Mouse (Mus musculus) heart, embryonic 12.5 days (tissue): ENCODE results near the gene Traip. TPM values are rescaled to one million over a fixed set of nuclear protein-coding genes. Genes with fewer than 3 reads are reported as not detected.

Experiments
- ATAC-seq: fragments of 200-750 bp; cut with Nextera tagmentation; 2 replicates; pipeline ENCODE4 v1.8.0; 2017; ENCODE audit warnings: moderate TSS enrichment, moderate library complexity; ENCODE audit not compliant: insufficient number of reproducible peaks, low FRiP score
- H3K27ac ChIP-seq: fragments of 300-500 bp; sonication (generic); 2 replicates; pipeline ENCODE4 v1.5.1; 2016; ENCODE audit warnings: mild to moderate bottlenecking, moderate library complexity; ENCODE audit not compliant: poor library complexity, severe bottlenecking
- H3K27me3 ChIP-seq: fragments of 300-500 bp; sonication (generic); replicated peaks from 2 replicates; pipeline ENCODE4 v1.6.1; 2016; ENCODE audit warnings: mild to moderate bottlenecking, moderate library complexity
- H3K36me3 ChIP-seq: fragments of 300-500 bp; sonication (generic); 2 replicates; pipeline ENCODE4 v1.6.1; 2016; ENCODE audit warnings: mild to moderate bottlenecking, moderate library complexity
- H3K4me1 ChIP-seq: fragments of 300-500 bp; sonication (generic); replicated peaks from 2 replicates; pipeline ENCODE4 v1.6.1; 2016; ENCODE audit warnings: mild to moderate bottlenecking
- H3K4me2 ChIP-seq: fragments of 300-500 bp; sonication (generic); 2 replicates; pipeline ENCODE4 v1.6.1; 2016; ENCODE audit warnings: mild to moderate bottlenecking, moderate library complexity
- H3K4me3 ChIP-seq: fragments of 300-500 bp; sonication (generic); 2 replicates; pipeline ENCODE4 v1.5.1; 2016; ENCODE audit warnings: mild to moderate bottlenecking
- H3K9ac ChIP-seq: fragments of 300-500 bp; sonication (generic); 2 replicates; pipeline ENCODE4 v1.6.1; 2016; ENCODE audit warnings: mild to moderate bottlenecking, moderate library complexity
- H3K9me3 ChIP-seq: fragments of 300-500 bp; sonication (generic); replicated peaks from 2 replicates; pipeline ENCODE4 v1.6.1; 2016; ENCODE audit warnings: mild to moderate bottlenecking, moderate library complexity
- WGBS: fragments of 180-500 bp; shearing (Covaris S2); methylation state at CpG from one replicate; pipeline ENCODE4 v1.1.7; 2016; 5-methylcytosine and 5-hydroxymethylcytosine counted together
- polyA plus RNA-seq: library from polyadenylated mRNA; unstranded; fragments of >200 nt; fragmentation: Nextera tagmentation; extraction: Ambion mirVana; gene quantifications from 2 replicates; pipeline ENCODE4 v1.2.1, GENCODE M21; 2016

The Traip gene
- polyA plus RNA-seq, 1 experiment from 2014 or later: 12.4 TPM

GRCm38 (mm10) chr9:107985131-107986119 lies 35.5 kb downstream of the Traip start, which contains the start of gene Inka1:
Gene Inka1, minus strand, starts transcription at chr9:107985879.
- Histone ChIP-seq H3K27me3 (no peaks in the 10 kb centered on the region), H3K4me2 (peak within 1 kb of the TSS; percentile 78), H3K36me3 (peaks cover 7% of the 10 kb centered on the region), H3K4me1 (peaks cover 50% of the 10 kb centered on the region), H3K9ac (peak within 1 kb of the TSS; percentile 84), H3K4me3 (peak within 1 kb of the TSS; percentile 78), H3K9me3 (no peaks in the 10 kb centered on the region), H3K27ac (peak within 1 kb of the TSS; percentile 100)
- under 1% methylated on average over 58 of the region's 58 CpGs for WGBS
- peak; percentile 79 for ATAC-seq

GRCm38 (mm10) chr9:107986376-107986775 lies 36.4 kb downstream of the Traip start:
- Histone ChIP-seq H3K4me3 (peak overlapping the region; percentile 78), H3K36me3 (peaks cover 7% of the 10 kb centered on the region), H3K27me3 (no peaks in the 10 kb centered on the region), H3K27ac (peak overlapping the region; percentile 100), H3K4me2 (peak overlapping the region; percentile 78), H3K4me1 (peaks cover 41% of the 10 kb centered on the region), H3K9ac (no peak overlapping the region), H3K9me3 (no peaks in the 10 kb centered on the region)
- 4% methylated on average over 18 of the region's 18 CpGs for WGBS
- ATAC-seq: peak; percentile 38; the same call in 1 of the 2 replicates

GRCm38 (mm10) chr9:107987950-107988349 lies 38.0 kb downstream of the Traip start:
- H3K4me1 ChIP-seq: peaks cover 25% of the 10 kb centered on the region
- H3K4me2 ChIP-seq: no peak overlapping the region
- no peaks in the 10 kb centered on the region for H3K9me3 ChIP-seq
- H3K9ac ChIP-seq: no peak overlapping the region
- ATAC-seq: no peak
- H3K27ac ChIP-seq: no peak overlapping the region
- H3K27me3 ChIP-seq: no peaks in the 10 kb centered on the region
- H3K4me3 ChIP-seq: no peak overlapping the region
- WGBS: 72% methylated on average over 3 of the region's 3 CpGs
- H3K36me3 ChIP-seq: peaks cover 7% of the 10 kb centered on the region

GRCm38 (mm10) chr9:107992197-107992596 lies 42.3 kb downstream of the Traip start, which contains the start of gene Cdhr4:
Gene Cdhr4, plus strand, starts transcription at chr9:107992497.
- WGBS: 62% methylated on average over 2 of the region's 2 CpGs
- H3K9ac ChIP-seq: no peak within 1 kb of the TSS
- no peaks in the 10 kb centered on the region for H3K36me3 ChIP-seq

GRCm38 (mm10) chr9:107993013-107993412 lies 43.1 kb downstream of the Traip start:
- no peaks in the 10 kb centered on the region for H3K9me3 ChIP-seq
- no peak overlapping the region for H3K27ac ChIP-seq
- H3K4me1 ChIP-seq: peaks cover 13% of the 10 kb centered on the region
- no peaks in the 10 kb centered on the region for H3K27me3 ChIP-seq
- no peak overlapping the region for H3K4me2 ChIP-seq
- 93% methylated on average over 11 of the region's 11 CpGs for WGBS
- H3K36me3 ChIP-seq: no peaks in the 10 kb centered on the region
- H3K4me3 ChIP-seq: no peak overlapping the region
- no peak overlapping the region for H3K9ac ChIP-seq
- ATAC-seq: no peak

More at GRCm38 (mm10) chr9:107992197-107992596, 42.3 kb downstream of the Traip start, which contains the start of gene Cdhr4:
- H3K4me3 ChIP-seq: no peak within 1 kb of the TSS
- ATAC-seq: no peak
- no peak within 1 kb of the TSS for H3K4me2 ChIP-seq
- no peak within 1 kb of the TSS for H3K27ac ChIP-seq
- no peaks in the 10 kb centered on the region for H3K9me3 ChIP-seq
- no peaks in the 10 kb centered on the region for H3K27me3 ChIP-seq
- H3K4me1 ChIP-seq: peaks cover 13% of the 10 kb centered on the region

- no peaks in the 10 kb centered on the region for H3K36me3 ChIP-seq
- H3K4me1 ChIP-seq: peaks cover 13% of the 10 kb centered on the region
- no peak overlapping the region for H3K4me2 ChIP-seq
- ATAC-seq: no peak
- WGBS: 28% methylated on average over 2 of the region's 2 CpGs
- no peaks in the 10 kb centered on the region for H3K9me3 ChIP-seq
- H3K9ac ChIP-seq: 0 out of 2 replicates have a peak overlapping the region, but pooled peaks have one; percentile 10
- 0 out of 2 replicates have a peak overlapping the region, but pooled peaks have one; percentile 5 for H3K27ac ChIP-seq
- H3K27me3 ChIP-seq: 0 out of 2 replicates have a peak, but pooled peaks cover 3% of the 10 kb centered on the region
- H3K4me3 ChIP-seq: no peak overlapping the region
These were observed 44.5 kb downstream of the Traip start for GRCm38 (mm10) chr9:107994464-107994863.

- no peak overlapping the region for H3K9ac ChIP-seq
- 88% methylated on average over 21 of the region's 21 CpGs for WGBS
- no peak overlapping the region for H3K4me2 ChIP-seq
- no peak overlapping the region for H3K4me3 ChIP-seq
- H3K27me3 ChIP-seq: 0 out of 2 replicates have a peak, but pooled peaks cover 3% of the 10 kb centered on the region
- peaks cover 13% of the 10 kb centered on the region for H3K4me1 ChIP-seq
- ATAC-seq: no peak
- H3K9me3 ChIP-seq: no peaks in the 10 kb centered on the region
- no peaks in the 10 kb centered on the region for H3K36me3 ChIP-seq
- no peak overlapping the region for H3K27ac ChIP-seq
These were observed 45.6 kb downstream of the Traip start for GRCm38 (mm10) chr9:107995513-107995912.

GRCm38 (mm10) chr9:107996049-107996448 lies 46.1 kb downstream of the Traip start, which contains the start of gene Gm20662:
Gene Gm20662, plus strand, starts transcription at chr9:107996349.
- Histone ChIP-seq H3K9me3 (no peaks in the 10 kb centered on the region), H3K4me2 (no peak within 1 kb of the TSS), H3K27me3 (0 out of 2 replicates have a peak, but pooled peaks cover 3% of the 10 kb centered on the region), H3K36me3 (no peaks in the 10 kb centered on the region), H3K27ac (no peak within 1 kb of the TSS), H3K4me1 (peaks cover 13% of the 10 kb centered on the region), H3K4me3 (no peak within 1 kb of the TSS), H3K9ac (no peak within 1 kb of the TSS)
- no peak for ATAC-seq
- 83% methylated on average over 5 of the region's 5 CpGs for WGBS

GRCm38 (mm10) chr9:108001922-108002770 lies 52.2 kb downstream of the Traip start, which contains the start of gene Ip6k1:
Gene Ip6k1, plus strand, starts transcription at chr9:108002501.
- under 1% methylated on average over 51 of the region's 51 CpGs for WGBS
- H3K27ac ChIP-seq: peak within 1 kb of the TSS; percentile 97
- peak within 1 kb of the TSS; percentile 97 for H3K4me3 ChIP-seq
- ATAC-seq: peak; percentile 98
- 0 out of 2 replicates have a peak, but pooled peaks cover 3% of the 10 kb centered on the region for H3K27me3 ChIP-seq
- H3K4me2 ChIP-seq: peak within 1 kb of the TSS; percentile 83
- 0 out of 2 replicates have a peak, but pooled peaks cover 3% of the 10 kb centered on the region for H3K36me3 ChIP-seq
- no peaks in the 10 kb centered on the region for H3K9me3 ChIP-seq
- peaks cover 25% of the 10 kb centered on the region for H3K4me1 ChIP-seq
- H3K9ac ChIP-seq: peak within 1 kb of the TSS; percentile 98

- Histone ChIP-seq H3K9me3 (no peaks in the 10 kb centered on the region), H3K9ac (peak overlapping the region; percentile 98), H3K4me2 (peak overlapping the region; percentile 83), H3K4me1 (peaks cover 25% of the 10 kb centered on the region), H3K4me3 (peak overlapping the region; percentile 97), H3K27ac (peak overlapping the region; percentile 97), H3K36me3 (0 out of 2 replicates have a peak, but pooled peaks cover 3% of the 10 kb centered on the region), H3K27me3 (0 out of 2 replicates have a peak, but pooled peaks cover 3% of the 10 kb centered on the region)
- ATAC-seq: peak; percentile 53
- WGBS: under 1% methylated on average over 50 of the region's 50 CpGs
These were observed 53.0 kb downstream of the Traip start for GRCm38 (mm10) chr9:108002778-108003530.
